Mouse (Mus musculus) ZHBTc4 (cell line): ENCODE results near the gene Lax1.
"Not testable (repeated sequence)": the region's sequence is repeated elsewhere in the genome, so short reads cannot be mapped to it uniquely, and the experiment has no call there.

Experiments used
- DNase-seq: peaks from one replicate; pipeline ENCODE4 v3.0.0-alpha.2; 2011; ENCODE audit warnings: low read depth, low spot score

The Lax1 gene

DNA sequence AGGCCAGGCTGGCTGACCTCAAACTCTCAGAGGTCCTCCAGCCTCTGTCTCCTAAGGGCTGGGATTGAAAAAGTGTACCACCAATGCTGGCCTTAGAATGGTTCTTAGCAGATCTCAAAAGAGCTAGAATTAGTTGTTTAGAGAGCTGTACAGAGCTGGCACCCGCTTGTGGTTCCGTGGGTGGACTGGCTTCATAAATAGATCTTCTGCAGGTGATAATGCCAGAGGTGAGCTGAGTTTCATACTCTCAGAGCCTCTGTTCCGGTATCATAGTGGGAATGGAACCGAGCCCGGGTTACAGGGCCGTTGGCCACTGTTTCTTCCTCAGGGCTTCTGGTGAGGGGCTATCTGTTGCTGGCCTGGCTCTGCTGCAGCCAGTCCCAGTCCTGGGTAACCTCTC lies 1.1 kb upstream of the Lax1 start:
- no peak for DNase-seq

DNA sequence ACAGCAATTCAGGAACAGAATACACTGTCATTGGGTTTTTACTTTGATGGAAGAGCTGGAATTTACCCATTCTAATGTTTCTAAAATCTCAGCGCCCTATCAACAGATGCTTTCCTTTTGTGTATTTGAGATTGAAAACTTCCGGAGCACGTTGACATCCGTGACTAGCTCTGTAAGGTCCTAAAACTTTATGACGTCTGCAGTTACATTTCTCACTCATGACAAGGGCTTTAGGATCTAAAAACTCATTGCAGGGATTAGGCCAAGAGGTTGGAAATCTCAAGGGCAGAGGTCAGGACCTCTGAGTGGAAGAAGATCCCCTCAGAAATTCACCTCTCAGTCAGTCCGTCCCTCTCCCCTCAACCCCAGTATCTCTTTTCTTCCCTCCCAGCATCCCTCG lies 1.6 kb downstream of the Lax1 start:
- no peak for DNase-seq

DNA sequence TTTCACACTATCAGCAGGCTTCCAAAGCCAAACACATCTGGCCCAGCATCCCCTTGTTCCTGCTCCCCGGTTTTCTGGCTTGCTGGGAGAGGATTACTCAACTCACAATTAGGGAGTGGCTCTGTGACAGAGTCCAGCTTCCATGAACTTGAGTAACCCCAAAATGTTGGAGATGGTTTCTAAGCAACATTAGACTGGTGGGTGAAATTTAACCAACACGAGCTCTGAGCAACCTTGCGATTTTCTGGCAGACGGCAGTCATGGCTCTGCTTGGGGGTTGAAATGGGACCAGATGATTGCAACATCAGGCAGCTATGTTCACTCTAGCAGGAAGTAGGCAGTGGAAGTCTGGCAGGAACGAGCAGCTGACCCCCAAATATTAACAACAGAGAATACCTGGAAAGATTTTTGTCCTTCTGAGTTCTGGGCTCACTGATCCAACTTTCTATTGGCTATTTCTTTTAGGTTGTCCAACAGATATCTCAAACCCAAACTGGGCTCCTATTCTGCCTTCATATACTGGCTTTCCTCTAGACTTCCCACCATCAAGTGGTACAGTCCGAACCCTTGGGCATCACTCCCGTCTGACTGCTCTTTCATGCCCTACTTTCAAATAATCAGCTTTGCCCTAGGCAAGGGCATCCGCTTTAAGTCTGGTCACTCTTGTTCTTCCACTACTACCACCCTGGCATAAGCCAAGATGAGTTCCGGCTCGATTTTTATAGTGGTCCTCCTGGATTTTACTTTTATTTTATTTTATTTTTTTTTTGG lies 4.0 kb downstream of the Lax1 start:
- no peak for DNase-seq

DNA sequence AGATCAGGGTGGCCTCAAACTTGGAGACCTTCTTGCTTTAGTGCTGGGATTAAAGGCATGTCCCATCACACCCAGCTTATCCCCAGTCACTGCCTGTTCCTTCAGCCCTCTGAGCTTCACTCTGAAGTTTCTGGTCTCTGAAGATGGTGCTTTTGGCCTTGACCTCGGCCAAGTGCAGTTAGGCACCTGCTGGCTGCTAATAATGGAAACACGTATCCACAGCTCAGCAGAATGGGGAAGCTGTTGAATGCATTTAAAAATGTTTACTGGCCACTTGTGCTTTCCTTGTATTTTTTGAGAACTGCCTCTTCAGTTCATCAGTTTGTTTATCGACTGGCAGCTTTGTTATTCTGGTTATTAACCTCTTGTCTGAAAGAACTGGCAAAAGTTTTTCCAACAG lies 18.1 kb downstream of the Lax1 start:
- peak; percentile 77 for DNase-seq

DNA sequence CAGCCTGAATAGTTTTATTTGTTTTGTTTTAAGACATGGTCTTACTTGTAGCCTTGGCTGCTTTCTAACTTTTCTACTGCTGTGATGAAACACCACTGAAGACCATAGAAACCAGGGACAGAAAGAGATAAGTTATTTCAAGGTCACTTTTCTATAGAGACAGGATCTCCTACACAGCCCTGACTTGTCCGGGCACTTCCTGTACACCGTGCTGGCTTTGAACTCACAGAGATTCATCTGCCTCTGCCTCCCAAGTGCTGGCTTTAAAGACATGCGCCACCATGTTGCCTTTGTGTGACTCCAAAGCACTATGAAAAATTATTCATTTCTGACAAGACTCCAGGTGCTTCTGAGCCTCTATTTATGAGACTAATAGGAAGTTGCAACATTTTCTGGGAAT lies 18.6 kb downstream of the Lax1 start:
- peak; percentile 56 for DNase-seq

DNA sequence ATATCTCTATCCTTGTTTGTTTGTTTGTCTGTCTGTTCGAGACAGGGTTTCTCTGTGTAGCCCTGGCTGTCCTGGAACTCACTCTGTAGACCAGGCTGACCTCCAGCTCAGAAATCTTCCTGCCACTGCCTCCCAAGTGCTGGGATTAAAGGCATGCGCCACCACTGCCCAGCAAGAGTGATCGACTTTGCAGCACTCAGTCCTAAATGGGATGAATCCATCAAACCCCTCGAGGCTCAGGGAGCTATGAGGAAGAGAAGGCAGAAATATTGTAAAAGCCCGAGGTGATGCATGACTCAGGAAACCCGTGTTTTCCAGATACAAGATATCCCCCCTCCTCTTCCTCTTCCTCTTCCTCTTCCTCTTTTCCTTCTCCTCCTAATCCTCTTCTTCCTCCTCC lies 19.1 kb downstream of the Lax1 start:
- peak; percentile 48 for DNase-seq

DNA sequence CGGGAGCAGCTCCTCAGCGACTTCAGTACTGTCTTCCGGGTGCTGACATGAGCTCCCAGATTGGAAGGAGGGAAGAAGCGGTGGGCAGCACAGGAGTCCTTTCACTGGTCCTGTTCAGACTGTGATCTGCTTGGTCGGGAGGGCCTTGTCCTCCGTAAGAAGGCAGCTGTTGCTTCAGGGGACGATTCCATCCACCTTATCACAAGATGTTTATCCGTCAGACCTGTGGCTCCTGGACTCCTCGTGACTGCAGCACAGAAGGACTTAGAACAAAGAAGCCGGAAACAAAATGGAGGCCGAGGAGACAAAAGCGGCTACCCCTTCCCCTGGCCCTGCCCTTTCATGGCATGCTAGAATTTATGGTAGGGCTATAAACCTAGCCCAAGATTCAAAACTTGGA lies 19.7 kb downstream of the Lax1 start:
- peak; percentile 92 for DNase-seq

DNA sequence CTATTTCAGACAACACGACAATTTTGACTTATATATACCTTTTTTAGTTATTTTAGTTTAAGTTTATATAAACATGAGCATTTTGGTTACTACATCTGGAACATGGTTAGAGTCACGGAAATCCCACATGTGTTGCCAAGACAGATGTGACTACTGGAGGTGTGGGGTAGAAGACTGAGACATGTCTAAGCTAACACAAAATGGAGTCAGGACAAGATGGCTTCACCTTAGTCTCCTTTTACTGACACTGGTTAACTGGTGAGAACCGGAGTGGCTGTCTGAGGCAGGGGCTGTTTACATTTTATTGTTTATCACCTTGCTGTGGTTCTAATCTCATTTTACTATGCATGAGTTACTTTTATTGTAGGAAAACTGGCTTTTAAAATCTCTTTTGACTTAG lies 21.3 kb downstream of the Lax1 start:
- peak; percentile 66 for DNase-seq

DNA sequence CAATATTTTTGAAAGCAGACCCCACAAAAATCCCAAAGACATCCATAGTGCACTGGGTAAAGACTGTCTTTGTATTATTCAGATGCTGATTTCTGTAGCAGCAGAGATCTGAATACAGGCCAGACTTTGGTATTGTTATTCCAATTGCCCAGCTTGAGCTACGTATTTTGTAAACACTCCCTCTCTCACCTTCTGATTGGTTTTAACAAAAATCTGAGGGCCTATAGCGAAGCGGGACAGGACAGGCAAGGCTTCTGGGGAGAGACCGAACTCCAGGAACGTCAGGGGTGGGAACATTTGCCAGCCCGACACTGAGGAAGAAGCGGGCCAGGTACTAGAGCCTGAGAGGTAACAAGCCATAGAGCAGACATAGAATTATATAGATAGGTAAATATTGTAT lies 22.2 kb downstream of the Lax1 start:
- peak; percentile 97 for DNase-seq

DNA sequence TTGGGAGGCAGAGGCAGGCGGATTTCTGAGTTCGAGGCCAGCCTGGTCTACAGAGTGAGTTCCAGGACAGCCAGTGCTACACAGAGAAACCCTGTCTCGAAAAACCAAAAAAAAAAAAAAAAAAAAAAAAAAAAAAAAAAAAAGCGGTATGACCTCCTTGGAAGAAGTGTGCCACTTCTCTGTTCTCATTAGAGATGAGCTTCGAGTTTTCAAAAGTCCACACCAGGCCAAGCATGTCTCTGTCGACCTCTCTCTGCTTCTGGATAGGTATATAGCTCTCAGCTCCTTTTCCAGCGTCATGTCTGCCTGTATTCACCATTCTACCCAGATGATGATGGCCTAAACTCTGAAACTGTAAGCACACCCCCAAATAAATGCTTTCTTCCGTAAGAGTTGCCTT lies 24.2 kb downstream of the Lax1 start:
- not testable (repeated sequence) for DNase-seq

DNA sequence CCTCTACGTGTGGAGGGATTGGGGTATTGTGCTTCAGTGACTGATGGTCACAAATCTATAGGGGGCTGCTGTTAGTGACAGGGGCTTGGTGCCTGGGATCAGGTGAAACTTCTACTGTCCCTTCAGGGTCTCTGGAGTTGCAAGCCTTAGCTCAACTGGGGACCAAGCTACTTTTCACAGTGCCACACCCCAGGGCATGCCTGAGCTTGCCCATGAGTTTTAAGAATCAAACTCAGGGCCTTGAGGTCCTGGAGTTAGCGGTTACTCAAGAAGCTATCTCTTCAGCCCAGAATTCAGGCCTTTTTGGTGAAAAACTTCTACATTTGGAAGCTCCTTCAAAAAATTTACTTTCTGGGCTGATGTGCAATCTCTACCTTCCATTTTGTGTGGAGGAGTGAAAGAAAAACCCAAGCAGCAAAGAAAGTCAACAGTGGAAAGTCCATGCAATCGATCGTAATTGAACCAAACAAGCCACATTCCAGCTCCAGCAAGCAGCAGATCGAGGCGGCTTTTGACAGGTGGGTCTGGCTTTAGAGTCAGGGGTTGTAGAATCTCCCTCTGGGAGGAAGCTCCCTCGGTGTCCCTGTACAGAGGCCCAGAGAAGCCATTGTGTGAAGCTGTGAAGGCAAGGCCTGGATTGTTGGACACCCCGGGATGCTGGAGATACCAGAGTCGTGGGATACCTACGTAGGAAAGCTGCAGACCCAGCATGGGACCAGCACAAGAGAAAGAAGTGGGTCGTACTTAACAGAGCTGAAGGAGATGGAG lies 25.5 kb downstream of the Lax1 start:
- DNase-seq: peak; percentile 91

DNA sequence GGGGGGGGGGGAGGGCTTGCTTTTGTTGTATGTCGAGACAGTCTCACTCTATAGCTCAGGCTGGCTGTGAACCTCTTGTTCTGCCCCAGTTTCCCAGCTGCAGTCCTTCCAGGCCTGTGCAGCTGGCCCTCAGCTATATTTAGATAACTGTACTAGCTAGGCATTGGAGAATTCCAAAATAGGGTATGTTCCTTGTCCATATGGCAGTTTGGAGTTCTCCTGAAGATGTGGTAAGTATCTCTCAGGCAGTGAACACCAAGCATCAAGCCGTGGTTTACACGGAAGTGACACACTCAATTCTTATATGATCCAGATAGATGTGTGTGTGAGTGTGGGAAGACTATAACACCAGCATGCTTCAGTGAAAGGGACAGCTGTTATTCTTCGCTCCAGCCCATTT lies 26.5 kb downstream of the Lax1 start:
- peak; percentile 22 for DNase-seq

DNA sequence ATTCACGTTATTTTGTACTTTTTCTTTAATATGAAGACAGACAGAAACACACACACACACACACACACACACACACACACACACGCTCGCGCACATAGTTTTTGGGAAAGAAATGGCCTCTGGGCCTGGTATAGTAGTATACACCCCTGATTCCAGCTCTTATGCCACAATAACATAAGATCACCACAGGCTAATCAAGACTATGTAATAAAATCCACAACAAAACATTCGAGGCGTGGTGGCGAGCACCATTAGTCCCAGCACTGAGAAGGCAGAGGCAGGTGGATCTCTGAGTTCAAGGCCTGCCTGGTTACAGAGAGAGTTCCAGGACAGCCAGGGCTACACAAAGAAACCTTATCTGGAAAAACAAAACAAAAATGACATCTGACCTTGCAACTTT lies 27.0 kb downstream of the Lax1 start:
- DNase-seq: no peak

DNA sequence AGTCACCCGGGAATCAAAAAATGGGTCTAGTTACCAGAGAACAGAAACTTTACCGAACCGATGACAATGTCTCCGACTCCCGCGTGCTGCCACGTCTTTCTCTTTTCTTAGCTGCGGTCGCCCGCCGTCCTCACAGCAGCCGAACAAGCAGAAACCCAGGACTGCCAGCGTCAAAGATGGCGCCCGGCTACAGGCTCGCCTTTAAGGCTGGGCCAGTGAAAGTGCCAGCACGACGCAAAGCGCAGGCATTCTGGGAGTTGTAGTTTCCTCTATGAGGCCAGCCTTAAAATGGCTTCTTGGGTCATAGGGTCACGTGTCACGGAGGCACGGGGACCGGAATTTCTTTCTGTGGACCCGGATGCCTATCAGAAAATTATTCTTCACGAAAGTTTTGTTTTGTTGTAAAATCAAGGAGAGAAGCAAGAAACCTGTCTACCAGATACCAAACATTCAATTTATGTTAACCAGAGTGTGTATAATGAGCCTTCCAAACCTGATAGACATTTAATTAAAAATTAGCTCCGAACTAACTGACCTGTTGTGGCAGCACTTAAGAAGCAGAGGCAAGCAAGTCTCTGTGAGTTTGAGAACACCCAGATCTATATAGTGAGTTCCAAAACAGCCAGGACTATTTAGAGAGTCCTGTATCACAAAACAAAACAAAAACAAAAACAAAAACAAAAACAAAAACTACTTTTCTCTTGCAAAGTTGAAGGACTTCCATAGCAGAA lies 28.5 kb downstream of the Lax1 start, which contains the start of gene Gm38394:
Gene Gm38394 (minus strand): TSS at position 116 of the 731 bp plus-strand sequence.
- peak; percentile 98 for DNase-seq

DNA sequence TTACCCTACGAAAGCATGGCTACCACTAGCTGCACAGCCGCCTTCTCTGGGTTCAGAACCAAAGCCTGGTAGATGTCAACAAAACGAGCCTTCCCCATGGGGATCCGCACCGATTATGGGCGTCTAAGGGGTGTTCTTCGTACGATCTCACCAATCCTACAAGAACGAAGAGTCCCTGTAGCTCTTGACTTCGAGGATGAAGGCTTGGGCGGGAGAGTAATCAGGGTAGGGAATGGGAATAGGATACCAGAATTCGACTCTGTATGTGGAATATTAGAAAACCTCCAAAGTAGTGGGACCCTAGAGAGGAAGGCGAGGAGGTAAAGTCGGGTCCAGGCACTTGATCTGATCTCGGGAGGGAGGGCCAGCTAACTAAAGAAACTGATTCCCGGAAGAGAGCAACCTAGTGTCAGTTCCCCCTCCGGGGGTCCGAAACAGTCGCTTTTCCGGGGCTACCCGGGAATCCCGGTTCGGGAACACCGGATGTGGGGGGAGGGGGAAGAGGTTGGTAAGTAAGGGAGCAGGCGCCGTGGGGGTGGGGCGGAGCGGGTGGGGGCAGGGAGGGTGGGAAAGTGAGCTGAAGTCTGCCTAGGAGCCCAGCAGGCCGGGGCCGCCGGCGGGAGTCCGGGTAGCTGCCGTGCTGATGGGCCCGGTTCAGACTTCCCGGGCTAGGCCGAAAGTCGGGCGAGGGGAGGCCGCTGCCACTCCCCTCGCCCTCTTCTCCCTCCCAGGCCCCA lies 29.3 kb downstream of the Lax1 start, which contains the start of gene Zbed6:
Gene Zbed6 (minus strand): TSS at position 420 of the 737 bp plus-strand sequence.
- DNase-seq: peak; percentile 91

DNA sequence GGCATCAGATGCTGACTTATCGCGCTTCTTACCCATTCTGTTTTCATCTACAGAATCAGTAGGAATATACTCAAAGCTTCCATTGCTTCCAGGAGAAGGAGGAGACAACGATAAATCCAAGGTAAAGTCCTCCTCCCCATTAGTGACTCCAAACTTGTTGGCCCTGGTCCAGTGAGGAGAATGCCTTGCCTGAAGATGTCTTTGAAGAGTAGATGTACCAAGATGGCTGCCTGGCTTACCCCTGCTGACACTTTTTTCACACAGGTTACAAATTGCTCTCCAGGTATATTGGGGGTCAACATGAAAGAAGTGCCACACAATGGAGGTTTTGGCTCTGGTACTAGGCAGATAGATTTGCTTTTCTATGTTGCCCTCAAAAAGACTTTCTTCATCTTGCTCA lies 31.0 kb downstream of the Lax1 start:
- DNase-seq: no peak

DNA sequence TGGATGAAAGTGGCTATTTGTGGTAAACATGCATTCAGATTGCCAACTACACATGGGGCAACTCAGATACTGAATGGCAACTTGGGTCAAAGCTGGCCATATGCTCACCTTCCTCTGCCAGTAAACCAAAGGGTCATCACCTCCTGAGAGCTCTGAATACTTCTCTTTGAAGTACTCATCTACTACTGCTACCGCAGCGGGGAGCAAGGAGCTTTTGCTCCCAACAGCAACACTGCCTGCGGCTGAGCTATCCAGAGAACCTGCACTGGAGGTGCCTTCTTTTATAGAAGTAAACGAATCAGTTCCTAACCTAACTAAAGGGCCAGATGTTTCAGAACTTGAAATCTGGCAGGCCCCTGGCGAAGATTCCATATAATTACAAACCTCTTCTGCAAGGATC lies 33.1 kb downstream of the Lax1 start:
- DNase-seq: peak; percentile 55

DNA sequence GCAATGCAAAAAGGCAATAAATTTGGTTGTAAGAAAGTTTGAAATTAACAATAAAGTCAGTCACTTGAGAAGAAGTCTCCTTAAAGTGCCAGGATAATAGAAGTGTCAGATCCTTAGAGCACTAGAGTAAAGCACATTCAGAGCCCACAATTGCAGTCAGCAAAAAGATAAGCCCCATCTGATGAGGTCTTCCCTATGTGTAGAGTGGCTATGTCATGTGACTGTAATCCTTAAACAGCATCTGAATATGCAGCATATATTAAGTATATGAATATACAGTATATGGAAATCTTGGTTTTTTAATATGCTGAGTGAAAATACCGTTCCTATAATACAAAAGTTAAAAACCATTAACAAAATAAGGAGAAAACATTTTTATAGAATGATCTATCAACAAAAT lies 36.9 kb downstream of the Lax1 start:
- DNase-seq: no peak

DNA sequence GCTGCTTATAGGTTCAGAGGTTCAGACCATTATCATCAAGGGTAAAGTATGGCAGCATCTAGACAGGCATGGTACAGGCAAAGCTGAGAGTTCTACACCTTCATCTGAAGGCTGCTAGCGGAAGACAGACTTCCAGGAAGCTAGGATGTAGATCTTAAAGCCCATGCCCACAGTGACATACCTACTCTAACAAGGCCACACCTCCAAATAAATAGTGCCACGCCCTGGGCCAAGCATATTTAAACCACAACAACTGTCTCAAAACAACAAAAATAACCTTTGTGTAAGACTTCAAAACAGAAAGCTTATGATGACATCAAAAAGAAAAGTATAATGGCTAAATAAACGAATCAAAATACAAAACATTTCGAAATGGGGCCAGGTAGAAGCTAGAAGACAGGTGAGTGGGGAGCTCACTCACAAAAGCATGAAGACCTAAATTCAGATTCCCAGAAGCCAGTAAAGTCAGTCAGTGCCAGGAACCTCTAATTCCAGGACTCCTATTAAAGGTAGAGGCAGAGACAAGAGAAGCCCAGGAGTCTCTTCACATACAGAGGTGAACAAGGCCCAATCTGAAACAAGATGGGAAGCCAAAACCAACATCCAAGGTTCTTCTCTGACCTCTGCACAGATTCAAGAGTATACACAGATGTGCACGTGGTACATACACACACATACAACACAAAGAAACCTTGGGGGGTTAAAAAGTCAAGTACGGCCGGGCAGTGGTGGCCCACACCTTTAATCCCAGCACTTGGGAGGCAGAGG lies 39.4 kb downstream of the Lax1 start:
- no peak for DNase-seq

DNA sequence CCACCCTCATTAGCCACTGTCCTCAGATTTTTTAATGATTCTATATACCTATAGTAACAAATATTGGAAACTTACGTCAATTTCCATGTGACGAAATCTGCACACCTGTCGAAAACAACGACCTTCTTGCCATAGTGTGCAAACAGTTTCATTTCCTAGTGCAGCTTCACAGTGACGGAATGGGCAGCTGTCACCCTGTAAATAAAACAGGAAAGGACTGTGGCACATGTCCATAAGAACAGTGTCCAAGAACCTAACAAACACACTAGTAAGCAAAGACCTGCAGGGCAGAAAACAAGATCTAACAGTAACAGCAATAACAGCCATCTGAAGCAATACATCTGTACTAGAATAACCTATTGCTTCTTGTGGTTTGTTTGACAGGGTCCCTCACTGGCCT lies 44.3 kb downstream of the Lax1 start:
- no peak for DNase-seq

DNA sequence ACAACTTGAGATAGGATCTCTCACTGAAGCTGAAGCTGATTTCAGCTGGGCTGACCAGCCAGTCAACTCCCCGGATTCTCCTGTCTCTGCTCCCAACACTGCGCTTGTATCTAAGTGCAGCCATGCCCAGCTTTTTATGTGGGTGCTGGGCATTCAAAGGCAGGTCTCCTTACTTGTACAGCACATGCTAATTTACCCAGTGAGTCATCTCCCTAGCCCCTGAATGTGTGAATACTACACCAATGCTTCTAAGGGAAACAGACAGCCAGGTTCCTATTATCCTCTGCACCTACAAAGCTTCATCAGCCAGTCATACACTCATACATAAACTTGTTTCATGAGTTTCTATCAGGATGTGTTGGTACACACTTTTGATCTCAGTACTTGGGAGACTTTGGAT lies 48.7 kb downstream of the Lax1 start:
- DNase-seq: no peak
